Mouse (Mus musculus) liver, embryonic 11.5 days (tissue): Measurements from ENCODE around the gene Pnkp. TPM values are rescaled to one million over a fixed set of nuclear protein-coding genes. Genes with fewer than 3 reads are reported as not detected.
A peak's percentile ranks its signal among the peaks of the same experiment; 100 is the strongest.

ENCODE experiments used
- ATAC-seq: fragments of 200-750 bp; cut with Nextera tagmentation; replicated peaks from 2 replicates; pipeline ENCODE4 v1.8.0; 2017; ENCODE audit warnings: moderate number of reproducible peaks, mild to moderate bottlenecking, moderate TSS enrichment, moderate library complexity; ENCODE audit not compliant: low FRiP score
- DNase-seq: peaks from one replicate; pipeline ENCODE4 v3.0.0-alpha.2; 2017; ENCODE audit warnings: low spot score
- H3K27ac ChIP-seq: fragments of 300-500 bp; sonication (generic); 2 replicates; pipeline ENCODE4 v1.5.1; 2014; ENCODE audit warnings: mild to moderate bottlenecking, low read depth, low read length, control low read depth
- H3K27me3 ChIP-seq: fragments of 300-500 bp; sonication (generic); replicated peaks from 2 replicates; pipeline ENCODE4 v1.6.1; 2014; ENCODE audit warnings: low read length, mixed read lengths; ENCODE audit not compliant: control insufficient read depth, insufficient read depth
- H3K36me3 ChIP-seq: fragments of 300-500 bp; sonication (generic); 2 replicates; pipeline ENCODE4 v1.6.1; 2014; ENCODE audit warnings: mild to moderate bottlenecking, low read length, moderate library complexity, mixed read lengths; ENCODE audit not compliant: control insufficient read depth, insufficient read depth
- H3K4me1 ChIP-seq: fragments of 300-500 bp; sonication (generic); replicated peaks from 2 replicates; pipeline ENCODE4 v1.6.1; 2014; ENCODE audit warnings: low read length, mixed read lengths; ENCODE audit not compliant: control insufficient read depth, insufficient read depth
- H3K4me2 ChIP-seq: fragments of 300-500 bp; sonication (generic); 2 replicates; pipeline ENCODE4 v1.6.1; 2014; ENCODE audit warnings: mild to moderate bottlenecking, control low read depth, moderate library complexity
- H3K4me3 ChIP-seq: fragments of 300-500 bp; sonication (generic); 2 replicates; pipeline ENCODE4 v1.5.1; 2014; ENCODE audit warnings: low read depth, low read length, control low read depth
- H3K9ac ChIP-seq: fragments of 300-500 bp; sonication (generic); 2 replicates; pipeline ENCODE4 v1.6.1; 2014; ENCODE audit warnings: low read depth, low read length, control low read depth
- H3K9me3 ChIP-seq: fragments of 300-500 bp; sonication (generic); 2 replicates; pipeline ENCODE4 v1.6.1; 2016; ENCODE audit warnings: low read length, inconsistent platforms, mixed read lengths; ENCODE audit not compliant: control insufficient read depth
- WGBS: fragments of 180-500 bp; shearing (Covaris S2); extraction: QIAGEN DNeasy Blood & Tissue Kit; methylation state at CpG from one replicate; pipeline ENCODE4 v1.1.7; 2014; 5-methylcytosine and 5-hydroxymethylcytosine counted together
- polyA plus RNA-seq: library from polyadenylated mRNA; unstranded; fragments of >200 nt; fragmentation: Nextera tagmentation; extraction: Ambion mirVana; gene quantifications from 2 replicates; pipeline ENCODE4 v1.2.1, GENCODE M21; 2014

Pnkp gene
- polyA plus RNA-seq, 1 experiment from 2014 or later: 32.5 TPM

- Histone ChIP-seq H3K4me1 (peaks cover 17% of the 10 kb centered on the region), H3K36me3 (peaks cover 33% of the 10 kb centered on the region), H3K9ac (no peak overlapping the region), H3K4me3 (no peak overlapping the region; the same call in 1 of the 2 replicates), H3K27me3 (no peaks in the 10 kb centered on the region), H3K9me3 (no peaks in the 10 kb centered on the region), H3K27ac (no peak overlapping the region), H3K4me2 (no peak overlapping the region)
- no peak for DNase-seq
- WGBS: 89% methylated on average over 7 of the region's 7 CpGs
- ATAC-seq: no peak
Observed at GRCm38 (mm10) chr7:44846804-44847203, 10.1 kb upstream of the Pnkp start.

GRCm38 (mm10) chr7:44847772-44848171 lies 9.2 kb upstream of the Pnkp start:
- H3K4me1 ChIP-seq: peaks cover 24% of the 10 kb centered on the region

GRCm38 (mm10) chr7:44848561-44849415 lies 8.2 kb upstream of the Pnkp start, which contains the start of the genes Akt1s1 and Tbc1d17:
Akt1s1 (plus strand) TSS chr7:44848991.
Tbc1d17 (minus strand) TSS chr7:44849079.
- ATAC-seq (peak; percentile 82), DNase-seq (peak; percentile 98)
- under 1% methylated on average over 54 of the region's 54 CpGs for WGBS
- Histone ChIP-seq H3K4me3 (peak within 1 kb of the TSS; percentile 89), H3K36me3 (peaks cover 26% of the 10 kb centered on the region; the same call in 1 of the 2 replicates), H3K9ac (peak within 1 kb of the TSS; percentile 96), H3K27ac (peak within 1 kb of the TSS; percentile 95), H3K4me2 (peak within 1 kb of the TSS; percentile 87), H3K27me3 (no peaks in the 10 kb centered on the region), H3K9me3 (no peaks in the 10 kb centered on the region), H3K4me1 (peaks cover 23% of the 10 kb centered on the region)

More at GRCm38 (mm10) chr7:44847772-44848171, 9.2 kb upstream of the Pnkp start:
- H3K36me3 ChIP-seq: peaks cover 32% of the 10 kb centered on the region
- no peak for ATAC-seq
- DNase-seq: no peak
- no peaks in the 10 kb centered on the region for H3K27me3 ChIP-seq
- no peaks in the 10 kb centered on the region for H3K9me3 ChIP-seq
- H3K4me2 ChIP-seq: peak overlapping the region; percentile 87
- peak overlapping the region; percentile 46; the same call in 1 of the 2 replicates for H3K9ac ChIP-seq
- H3K4me3 ChIP-seq: peak overlapping the region; percentile 89
- 77% methylated on average over 5 of the region's 5 CpGs for WGBS
- H3K27ac ChIP-seq: no peak overlapping the region; the same call in 1 of the 2 replicates

GRCm38 (mm10) chr7:44849416-44850111 lies 7.4 kb upstream of the Pnkp start:
- Histone ChIP-seq H3K9ac (peak overlapping the region; percentile 96), H3K36me3 (peaks cover 23% of the 10 kb centered on the region; the same call in 1 of the 2 replicates), H3K27me3 (no peaks in the 10 kb centered on the region), H3K9me3 (no peaks in the 10 kb centered on the region), H3K27ac (peak overlapping the region; percentile 95), H3K4me1 (peaks cover 27% of the 10 kb centered on the region), H3K4me3 (peak overlapping the region; percentile 89), H3K4me2 (peak overlapping the region; percentile 87)
- DNase-seq (peak; percentile 88), ATAC-seq (peak; percentile 62)
- WGBS: under 1% methylated on average over 41 of the region's 41 CpGs

- Histone ChIP-seq H3K4me1 (peaks cover 30% of the 10 kb centered on the region), H3K36me3 (peaks cover 20% of the 10 kb centered on the region; the same call in 1 of the 2 replicates), H3K27me3 (no peaks in the 10 kb centered on the region), H3K4me3 (peak overlapping the region; percentile 89), H3K27ac (peak overlapping the region; percentile 95), H3K4me2 (peak overlapping the region; percentile 87), H3K9ac (peak overlapping the region; percentile 96), H3K9me3 (no peaks in the 10 kb centered on the region)
- 0% methylated on average over 33 of the region's 33 CpGs for WGBS
- DNase-seq (peak; percentile 85), ATAC-seq (peak; percentile 50)
Observed at GRCm38 (mm10) chr7:44850146-44850545, 6.8 kb upstream of the Pnkp start.

GRCm38 (mm10) chr7:44850789-44851624 lies 5.9 kb upstream of the Pnkp start:
- peaks cover 39% of the 10 kb centered on the region for H3K4me1 ChIP-seq
- no peaks in the 10 kb centered on the region for H3K27me3 ChIP-seq
- DNase-seq (no peak), ATAC-seq (no peak)
- 66% methylated on average over 8 of the region's 8 CpGs for WGBS
- H3K9ac ChIP-seq: peak overlapping the region; percentile 96
- H3K36me3 ChIP-seq: peaks cover 17% of the 10 kb centered on the region; the same call in 1 of the 2 replicates
- peak overlapping the region; percentile 95 for H3K27ac ChIP-seq
- no peaks in the 10 kb centered on the region for H3K9me3 ChIP-seq
- H3K4me3 ChIP-seq: peak overlapping the region; percentile 89
- peak overlapping the region; percentile 87 for H3K4me2 ChIP-seq

GRCm38 (mm10) chr7:44851625-44852234 lies 5.2 kb upstream of the Pnkp start:
- no peak for DNase-seq
- Histone ChIP-seq H3K36me3 (peaks cover 10% of the 10 kb centered on the region; the same call in 1 of the 2 replicates), H3K27ac (no peak overlapping the region), H3K27me3 (no peaks in the 10 kb centered on the region), H3K4me3 (peak overlapping the region; percentile 89; the same call in 1 of the 2 replicates), H3K4me2 (peak overlapping the region; percentile 87; the same call in 1 of the 2 replicates), H3K9me3 (no peaks in the 10 kb centered on the region), H3K9ac (0 out of 2 replicates have a peak overlapping the region, but pooled peaks have one; percentile 38), H3K4me1 (peaks cover 45% of the 10 kb centered on the region)
- WGBS: 85% methylated on average over 12 of the region's 12 CpGs
- ATAC-seq: no peak
